Mouse (Mus musculus) embryo, embryonic 10 days (tissue): ENCODE results near the gene Chmp2b.
A peak's percentile ranks its signal among the peaks of the same experiment; 100 is the strongest.

Experiments used
- DNase-seq: peaks from one replicate; pipeline ENCODE4 v3.0.0-alpha.2; 2015; ENCODE audit warnings: low spot score

Gene Chmp2b

GRCm38 (mm10) chr16:65561963-65562863 is at the start of gene Chmp2b:
Gene Chmp2b (minus strand): TSS chr16:65562726.
- DNase-seq, result peak; percentile 91

GRCm38 (mm10) chr16:65611678-65612077 is 49.2 kb upstream of the Chmp2b start:
- no peak for DNase-seq

GRCm38 (mm10) chr16:65600798-65601197 is 38.3 kb upstream of the Chmp2b start:
- DNase-seq, result no peak

GRCm38 (mm10) chr16:65586111-65586865 is 23.8 kb upstream of the Chmp2b start:
- DNase-seq, result no peak

- no peak for DNase-seq
These were observed 23.2 kb upstream of the Chmp2b start for GRCm38 (mm10) chr16:65585699-65586098.

- DNase-seq, result peak; percentile 34
These were observed 14.9 kb upstream of the Chmp2b start for GRCm38 (mm10) chr16:65577298-65578029.

GRCm38 (mm10) chr16:65568853-65569252 is 6.3 kb upstream of the Chmp2b start:
- DNase-seq, result no peak

- no peak for DNase-seq
These were observed 2.4 kb upstream of the Chmp2b start for GRCm38 (mm10) chr16:65564951-65565350.

- DNase-seq, result no peak
These were observed 1.8 kb upstream of the Chmp2b start for GRCm38 (mm10) chr16:65564306-65564705.

GRCm38 (mm10) chr16:65562864-65563206 is 309 bp upstream of the Chmp2b start:
- no peak for DNase-seq

GRCm38 (mm10) chr16:65560996-65561962 is 1.2 kb downstream of the Chmp2b start:
- DNase-seq, result peak; percentile 8

GRCm38 (mm10) chr16:65559591-65559990 is 2.9 kb downstream of the Chmp2b start:
- DNase-seq, result no peak

GRCm38 (mm10) chr16:65557369-65557768 is 5.2 kb downstream of the Chmp2b start:
- peak; percentile 36 for DNase-seq

- no peak for DNase-seq
These were observed 8.3 kb downstream of the Chmp2b start for GRCm38 (mm10) chr16:65554267-65554666.

- DNase-seq, result no peak
These were observed 11.7 kb downstream of the Chmp2b start for GRCm38 (mm10) chr16:65550814-65551213.

GRCm38 (mm10) chr16:65548960-65549359 is 13.6 kb downstream of the Chmp2b start:
- DNase-seq, result no peak

GRCm38 (mm10) chr16:65543676-65544293 is 18.7 kb downstream of the Chmp2b start:
- no peak for DNase-seq

GRCm38 (mm10) chr16:65533315-65533999 is 29.1 kb downstream of the Chmp2b start:
- peak; percentile 67 for DNase-seq

GRCm38 (mm10) chr16:65531663-65532062 is 30.9 kb downstream of the Chmp2b start:
- DNase-seq, result no peak

- peak; percentile 31 for DNase-seq
These were observed 32.9 kb downstream of the Chmp2b start for GRCm38 (mm10) chr16:65529589-65529988.
